Mouse (Mus musculus) left cerebral cortex, postnatal 4 days (tissue): ENCODE measurements at regions not wholly inside any gene's neighbourhood (a gene's known extent, or its start where the extent isn't known, plus 50 kb on each side); places are given as distances from the start of the nearest gene placed in this dataset.
A peak's percentile ranks its signal among the peaks of the same experiment; 100 is the strongest.

Source experiments
- DNase-seq: peaks from one replicate; pipeline ENCODE4 v3.0.0-alpha.2; 2022
- intact Hi-C: fragments of 180-260 bp; cut with DNase I; formaldehyde crosslinking; loops from one replicate; pipeline ENCODE4 v1.15.1; 2025

GRCm38 (mm10) chr3:147999330-147999953 is 990.9 kb downstream of the Adgrl2 start:
- intact Hi-C loops: no loop called here
- no peak for DNase-seq

- intact Hi-C loops: no loop called here
- DNase-seq: no peak
Observed at GRCm38 (mm10) chr3:147991738-147992137, 998.6 kb downstream of the Adgrl2 start.

- intact Hi-C loops: no loop called here
- no peak for DNase-seq
Observed at GRCm38 (mm10) chr3:147990831-147991230, 999.5 kb downstream of the Adgrl2 start.

- DNase-seq: no peak
- intact Hi-C loops: no loop called here
Observed at GRCm38 (mm10) chr3:147982831-147983230, 1007.5 kb downstream of the Adgrl2 start.

- intact Hi-C loops: no loop called here
- no peak for DNase-seq
Observed at GRCm38 (mm10) chr3:147981621-147982020, 1008.7 kb downstream of the Adgrl2 start.

- intact Hi-C loops: no loop called here
- DNase-seq: no peak
Observed at GRCm38 (mm10) chr3:147976579-147976978, 1013.8 kb downstream of the Adgrl2 start.

GRCm38 (mm10) chr3:147976069-147976468 is 1014.3 kb downstream of the Adgrl2 start:
- DNase-seq: no peak
- intact Hi-C loops: no loop called here

GRCm38 (mm10) chr3:147975500-147975899 is 1014.9 kb downstream of the Adgrl2 start:
- no peak for DNase-seq
- intact Hi-C loops: no loop called here

GRCm38 (mm10) chr3:147974515-147974914 is 1015.8 kb downstream of the Adgrl2 start:
- intact Hi-C loops: no loop called here
- DNase-seq: no peak

- DNase-seq: no peak
- intact Hi-C loops: no loop called here
Observed at GRCm38 (mm10) chr3:147968271-147968670, 1022.1 kb downstream of the Adgrl2 start.

- peak; percentile 27 for DNase-seq
Observed at GRCm38 (mm10) chr3:147967866-147968265, 1022.5 kb downstream of the Adgrl2 start.

GRCm38 (mm10) chr3:147967261-147967660 is 1023.1 kb downstream of the Adgrl2 start:
- intact Hi-C loops: no loop called here
- DNase-seq: no peak

More at GRCm38 (mm10) chr3:147967866-147968265, 1022.5 kb downstream of the Adgrl2 start:
- intact Hi-C loops: no loop called here

GRCm38 (mm10) chr3:147966827-147967226 is 1023.5 kb downstream of the Adgrl2 start:
- no peak for DNase-seq
- intact Hi-C loops: no loop called here

- DNase-seq: peak; percentile 55
- intact Hi-C loops: no loop called here
Observed at GRCm38 (mm10) chr3:147966379-147966778, 1024.0 kb downstream of the Adgrl2 start.

GRCm38 (mm10) chr3:147963698-147964476 is 1026.5 kb downstream of the Adgrl2 start:
- no peak for DNase-seq
- intact Hi-C loops: no loop called here

- DNase-seq: no peak
- intact Hi-C loops: no loop called here
Observed at GRCm38 (mm10) chr3:147948041-147948592, 1042.2 kb downstream of the Adgrl2 start.

GRCm38 (mm10) chr3:147943314-147943713 is 1047.0 kb downstream of the Adgrl2 start:
- intact Hi-C loops: no loop called here
- no peak for DNase-seq

- no peak for DNase-seq
- intact Hi-C loops: no loop called here
Observed at GRCm38 (mm10) chr3:147930811-147931251, 1059.5 kb downstream of the Adgrl2 start.

- intact Hi-C loops: no loop called here
- no peak for DNase-seq
Observed at GRCm38 (mm10) chr3:147920181-147920580, 1068.0 kb downstream of the Ttll7 start.

GRCm38 (mm10) chr3:147919701-147920100 is 1067.5 kb downstream of the Ttll7 start:
- DNase-seq: peak; percentile 13
- intact Hi-C loops: no loop called here

GRCm38 (mm10) chr3:147919146-147919545 is 1067.0 kb downstream of the Ttll7 start:
- DNase-seq: peak; percentile 6
- intact Hi-C loops: no loop called here

- intact Hi-C loops: no loop called here
- no peak for DNase-seq
Observed at GRCm38 (mm10) chr3:147896751-147897150, 1044.6 kb downstream of the Ttll7 start.
